Mouse (Mus musculus): Measurements from ENCODE around the gene Ceacam1. TPM values are rescaled to one million over a fixed set of nuclear protein-coding genes. Genes with fewer than 3 reads are reported as not detected.
A peak's percentile ranks its signal among the peaks of the same experiment; 100 is the strongest.
"Not testable (repeated sequence)": the region's sequence is repeated elsewhere in the genome, so short reads cannot be mapped to it uniquely, and the experiment has no call there.

The Ceacam1 gene
- polyA plus RNA-seq, 1 experiment from 2014 or later: 3.9 TPM

DNA sequence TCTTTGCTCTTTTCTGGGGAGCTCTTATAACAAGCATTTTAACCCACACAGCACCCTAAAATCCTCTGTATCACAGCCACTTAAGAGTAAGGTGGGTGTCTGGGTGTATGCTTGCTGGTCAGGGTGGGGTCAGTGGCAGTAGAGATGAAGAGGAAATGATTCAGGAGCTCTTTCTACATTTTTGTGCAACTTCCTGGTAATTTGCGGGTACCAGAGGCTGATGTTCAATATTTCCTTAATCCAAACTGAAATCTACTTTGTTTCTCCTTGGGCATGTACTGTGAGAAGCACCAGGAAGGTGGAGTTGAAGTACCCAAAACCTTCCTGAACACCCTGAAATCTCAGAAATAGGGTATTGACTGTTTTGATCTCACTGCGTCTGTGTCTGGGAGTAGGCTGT, 40.7 kb downstream of the Ceacam1 start:
- H3K4me1 ChIP-seq: peaks cover 41% of the 10 kb centered on the region
- no peak overlapping the region for H3K9ac ChIP-seq
- H3K4me3 ChIP-seq (replicated peaks): no peak overlapping the region
- no peaks in the 10 kb centered on the region for H3K27me3 ChIP-seq
- ATAC-seq (replicated peaks; ENCODE audit: low FRiP score): no peak
- 80% methylated on average over 2 of the region's 2 CpGs for WGBS
- no peak overlapping the region for H3K27ac ChIP-seq
- no peaks in the 10 kb centered on the region for H3K9me3 ChIP-seq (replicated peaks)
- H3K4me2 ChIP-seq: no peak overlapping the region
- H3K36me3 ChIP-seq: no peaks in the 10 kb centered on the region

- Histone ChIP-seq H3K9me3 (replicated peaks) (no peaks in the 10 kb centered on the region), H3K4me1 (peaks cover 41% of the 10 kb centered on the region), H3K9ac (no peak overlapping the region), H3K4me2 (no peak overlapping the region), H3K27ac (0 out of 2 replicates have a peak overlapping the region, but pooled peaks have one; percentile 18), H3K27me3 (no peaks in the 10 kb centered on the region), H3K4me3 (replicated peaks) (no peak overlapping the region), H3K36me3 (no peaks in the 10 kb centered on the region)
- no peak for ATAC-seq (replicated peaks; ENCODE audit: low FRiP score)
- 63% methylated on average over 6 of the region's 6 CpGs for WGBS
Observed at GRCm38 (mm10) chr7:25436226-25436625, 41.2 kb downstream of the Ceacam1 start.

DNA sequence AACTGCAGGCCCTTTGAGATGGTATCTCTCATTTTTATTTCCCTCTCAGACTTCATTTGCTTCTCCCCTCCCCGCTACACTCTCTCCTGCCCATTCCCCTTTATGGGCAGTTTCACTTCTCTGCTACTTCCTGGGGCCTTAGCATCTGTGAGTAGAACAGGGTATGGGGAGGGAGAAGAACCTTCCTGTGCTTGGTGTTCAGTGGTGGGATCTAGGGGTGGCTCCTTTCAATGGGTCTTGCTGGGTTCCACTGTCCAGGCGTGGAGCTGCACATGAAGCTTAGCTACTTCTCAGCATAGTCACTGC, 41.9 kb downstream of the Ceacam1 start:
- 78% methylated on average over 2 of the region's 2 CpGs for WGBS
- peaks cover 36% of the 10 kb centered on the region for H3K4me1 ChIP-seq
- H3K36me3 ChIP-seq: no peaks in the 10 kb centered on the region
- H3K27ac ChIP-seq: 0 out of 2 replicates have a peak overlapping the region, but pooled peaks have one; percentile 18
- H3K4me2 ChIP-seq: no peak overlapping the region
- ATAC-seq (replicated peaks; ENCODE audit: low FRiP score): no peak
- no peaks in the 10 kb centered on the region for H3K9me3 ChIP-seq (replicated peaks)
- H3K4me3 ChIP-seq (replicated peaks): no peak overlapping the region
- H3K9ac ChIP-seq: no peak overlapping the region
- no peaks in the 10 kb centered on the region for H3K27me3 ChIP-seq

- WGBS: 86% methylated on average over 10 of the region's 10 CpGs
- no peak for ATAC-seq (replicated peaks; ENCODE audit: low FRiP score)
- no peak overlapping the region for H3K4me3 ChIP-seq (replicated peaks)
- no peak overlapping the region for H3K27ac ChIP-seq
- H3K9ac ChIP-seq: no peak overlapping the region
- H3K4me2 ChIP-seq: no peak overlapping the region
- H3K4me1 ChIP-seq: peaks cover 33% of the 10 kb centered on the region
- no peaks in the 10 kb centered on the region for H3K9me3 ChIP-seq (replicated peaks)
- H3K27me3 ChIP-seq: no peaks in the 10 kb centered on the region
- H3K36me3 ChIP-seq: no peaks in the 10 kb centered on the region
Observed at GRCm38 (mm10) chr7:25434654-25435545, 42.5 kb downstream of the Ceacam1 start.

DNA sequence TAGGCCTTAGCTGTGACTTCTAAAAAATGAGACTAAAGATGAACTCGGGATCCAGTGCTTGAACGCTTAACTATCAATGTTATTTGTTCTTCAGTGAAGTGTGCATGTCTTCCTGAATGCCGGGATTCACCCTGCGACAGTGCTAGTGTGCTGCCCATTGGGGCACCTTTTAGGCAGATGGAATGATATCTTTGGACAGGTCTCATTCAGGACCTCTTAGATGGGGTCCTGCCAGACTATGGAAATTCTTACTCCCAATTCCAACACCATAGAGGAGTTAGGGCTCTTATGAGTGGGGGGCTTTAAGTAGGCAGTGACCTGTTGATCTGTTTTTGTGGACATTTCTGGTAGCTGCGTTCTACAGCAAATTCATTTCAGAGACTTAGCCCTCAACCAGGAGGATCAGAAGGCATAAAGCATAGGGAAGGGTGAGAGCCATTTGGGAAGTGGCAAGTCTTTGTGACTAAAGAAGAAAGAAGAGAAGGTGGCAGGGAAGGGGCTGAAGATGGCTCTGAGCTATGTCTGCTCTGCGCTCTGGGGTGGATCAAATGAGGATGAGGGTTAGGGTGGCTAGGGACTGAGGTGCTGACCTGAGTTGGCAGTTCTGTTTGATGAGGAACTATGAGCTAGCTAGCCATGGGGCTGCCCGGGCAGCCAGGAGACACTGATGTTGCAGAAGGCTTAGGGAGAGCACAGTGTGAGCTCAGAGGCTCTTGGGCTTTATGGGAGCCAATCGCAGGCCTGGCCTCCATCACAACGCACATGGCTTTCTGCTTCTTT, 43.4 kb downstream of the Ceacam1 start:
- Histone ChIP-seq H3K27me3 (no peaks in the 10 kb centered on the region), H3K9me3 (replicated peaks) (no peaks in the 10 kb centered on the region), H3K36me3 (no peaks in the 10 kb centered on the region), H3K4me2 (no peak overlapping the region), H3K4me3 (replicated peaks) (no peak overlapping the region), H3K9ac (no peak overlapping the region), H3K4me1 (peaks cover 28% of the 10 kb centered on the region), H3K27ac (peak overlapping the region; percentile 52; the same call in 1 of the 2 replicates)
- WGBS: 75% methylated on average over 9 of the region's 9 CpGs
- ATAC-seq (replicated peaks; ENCODE audit: low FRiP score): no peak

DNA sequence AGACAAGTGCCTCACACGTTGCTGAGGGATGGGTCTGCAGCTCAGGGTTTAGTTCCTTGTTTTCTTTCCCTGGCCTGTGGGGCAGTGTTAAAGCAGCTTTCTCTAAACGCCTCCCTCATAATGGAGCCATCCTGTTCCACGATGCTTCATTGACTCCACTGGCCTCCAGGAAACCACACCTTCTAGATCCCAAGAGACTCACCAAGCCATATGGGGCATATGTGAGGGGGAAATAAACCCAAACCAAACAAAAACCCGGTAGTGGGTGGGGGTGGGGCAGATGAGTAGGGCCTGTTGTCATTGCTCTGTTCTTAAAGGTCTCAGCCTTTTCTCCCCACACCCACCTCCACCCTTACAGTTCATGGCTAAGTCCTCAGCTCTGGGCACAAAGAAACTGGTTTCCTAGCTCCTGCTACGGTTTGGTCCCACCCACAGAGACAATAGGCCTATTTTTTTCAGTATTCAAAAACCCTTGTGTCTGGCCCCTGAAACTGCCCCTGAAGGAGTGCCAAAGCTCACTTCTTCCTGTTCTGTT, 44.3 kb downstream of the Ceacam1 start:
- ATAC-seq (replicated peaks; ENCODE audit: low FRiP score): no peak
- no peak overlapping the region for H3K4me2 ChIP-seq
- H3K27me3 ChIP-seq: no peaks in the 10 kb centered on the region
- H3K27ac ChIP-seq: peak overlapping the region; percentile 52
- WGBS: 10% methylated on average over 5 of the region's 5 CpGs
- peaks cover 28% of the 10 kb centered on the region for H3K4me1 ChIP-seq
- H3K36me3 ChIP-seq: no peaks in the 10 kb centered on the region
- H3K9ac ChIP-seq: no peak overlapping the region
- no peaks in the 10 kb centered on the region for H3K9me3 ChIP-seq (replicated peaks)
- H3K4me3 ChIP-seq (replicated peaks): no peak overlapping the region

DNA sequence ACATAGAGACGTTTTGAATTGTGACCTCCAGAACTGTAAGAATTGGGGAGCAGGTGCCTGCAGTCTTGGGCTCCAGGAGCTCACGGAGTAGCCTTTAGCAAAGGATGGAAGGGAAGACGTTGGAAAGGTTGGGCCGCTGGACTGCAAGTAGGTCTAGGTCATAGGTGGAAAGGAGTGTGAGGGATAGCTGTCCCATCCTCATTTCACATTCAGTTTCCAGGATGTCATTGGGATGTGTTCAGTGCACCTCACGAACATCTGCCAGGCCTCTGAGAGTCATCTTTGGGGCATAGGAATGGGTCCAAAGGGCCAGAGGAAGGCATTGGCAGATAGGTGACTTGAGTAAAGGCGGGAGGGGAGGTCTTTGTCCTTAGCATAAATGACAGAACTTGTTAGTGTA, 45.0 kb downstream of the Ceacam1 start:
- ATAC-seq (replicated peaks; ENCODE audit: low FRiP score): no peak
- H3K4me3 ChIP-seq (replicated peaks): no peak overlapping the region
- peaks cover 28% of the 10 kb centered on the region for H3K4me1 ChIP-seq
- H3K9me3 ChIP-seq (replicated peaks): no peaks in the 10 kb centered on the region
- no peaks in the 10 kb centered on the region for H3K36me3 ChIP-seq
- no peak overlapping the region for H3K4me2 ChIP-seq
- no peak overlapping the region for H3K27ac ChIP-seq
- 91% methylated on average over 6 of the region's 6 CpGs for WGBS
- H3K27me3 ChIP-seq: no peaks in the 10 kb centered on the region
- no peak overlapping the region for H3K9ac ChIP-seq

- Histone ChIP-seq H3K4me1 (peaks cover 19% of the 10 kb centered on the region), H3K9me3 (replicated peaks) (no peaks in the 10 kb centered on the region), H3K4me2 (no peak overlapping the region), H3K27me3 (no peaks in the 10 kb centered on the region), H3K27ac (peak overlapping the region; percentile 18; the same call in 1 of the 2 replicates), H3K9ac (no peak overlapping the region), H3K4me3 (replicated peaks) (no peak overlapping the region), H3K36me3 (no peaks in the 10 kb centered on the region)
- no peak for ATAC-seq (replicated peaks; ENCODE audit: low FRiP score)
- WGBS: 65% methylated on average over 4 of the region's 4 CpGs
Observed at GRCm38 (mm10) chr7:25429886-25430784, 47.3 kb downstream of the Ceacam1 start.

GRCm38 (mm10) chr7:25428321-25428720, 49.1 kb downstream of the Ceacam1 start:
- 91% methylated on average over 3 of the region's 3 CpGs for WGBS

GRCm38 (mm10) chr7:25427144-25427543, 50.3 kb downstream of the Ceacam1 start:
- 87% methylated on average over 5 of the region's 5 CpGs for WGBS

More at GRCm38 (mm10) chr7:25428321-25428720, 49.1 kb downstream of the Ceacam1 start:
- H3K27me3 ChIP-seq: no peaks in the 10 kb centered on the region; the same call in 1 of the 2 replicates
- H3K4me1 ChIP-seq: peaks cover 10% of the 10 kb centered on the region
- H3K9ac ChIP-seq: no peak overlapping the region
- no peak overlapping the region for H3K4me3 ChIP-seq (replicated peaks)
- H3K27ac ChIP-seq: no peak overlapping the region
- no peaks in the 10 kb centered on the region for H3K9me3 ChIP-seq (replicated peaks)
- no peak overlapping the region for H3K4me2 ChIP-seq
- H3K36me3 ChIP-seq: no peaks in the 10 kb centered on the region
- ATAC-seq (replicated peaks; ENCODE audit: low FRiP score): no peak

DNA sequence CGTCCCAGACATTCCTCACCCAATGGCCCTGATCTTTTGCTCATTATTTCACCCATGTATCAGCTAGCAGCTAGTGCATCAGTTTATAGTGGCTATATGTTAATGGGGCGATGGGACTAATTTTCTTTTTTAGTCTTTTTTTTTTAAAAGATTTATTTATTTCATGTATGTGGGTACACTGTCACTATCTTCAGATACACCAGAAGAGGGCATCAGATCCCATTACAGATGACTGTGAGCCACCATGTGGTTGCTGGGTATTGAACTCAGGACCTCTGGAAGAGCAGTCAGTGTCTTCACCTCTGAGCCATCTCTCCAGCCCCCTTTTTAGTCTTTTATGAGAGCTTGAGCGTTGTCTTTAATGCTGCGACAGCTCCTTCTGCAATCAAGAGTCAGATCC, 51.0 kb downstream of the Ceacam1 start:
- H3K9ac ChIP-seq; H3K9me3 ChIP-seq (replicated peaks); H3K27me3 ChIP-seq; H3K36me3 ChIP-seq; H3K27ac ChIP-seq; ATAC-seq (replicated peaks; ENCODE audit: low FRiP score); H3K4me1 ChIP-seq; H3K4me2 ChIP-seq; H3K4me3 ChIP-seq (replicated peaks): not testable (repeated sequence)
- 87% methylated on average over 4 of the region's 4 CpGs for WGBS

More at GRCm38 (mm10) chr7:25427144-25427543, 50.3 kb downstream of the Ceacam1 start:
- no peaks in the 10 kb centered on the region for H3K36me3 ChIP-seq
- no peak overlapping the region for H3K4me2 ChIP-seq
- H3K4me3 ChIP-seq (replicated peaks): no peak overlapping the region
- 0 out of 2 replicates have a peak, but pooled peaks cover 3% of the 10 kb centered on the region for H3K4me1 ChIP-seq
- no peak overlapping the region for H3K27ac ChIP-seq
- no peak overlapping the region for H3K9ac ChIP-seq
- no peaks in the 10 kb centered on the region for H3K9me3 ChIP-seq (replicated peaks)
- no peak for ATAC-seq (replicated peaks; ENCODE audit: low FRiP score)
- peaks cover 7% of the 10 kb centered on the region for H3K27me3 ChIP-seq

All from kidney, embryonic 15.5 days (tissue).